Mouse (Mus musculus) cerebellum, adult 8-10 months (tissue): ENCODE measurements around the gene Rom1.
"Not testable (repeated sequence)": the region's sequence is repeated elsewhere in the genome, so short reads cannot be mapped to it uniquely, and the experiment has no call there.

ENCODE experiments used
- DNase-seq: peaks from one replicate; pipeline ENCODE4 v3.0.0; 2022

The Rom1 gene

GRCm38 (mm10) chr19:8896231-8896630, 32.9 kb downstream of the Rom1 start:
- DNase-seq = not testable (repeated sequence)

- DNase-seq = no peak
These were observed 33.7 kb downstream of the Rom1 start for GRCm38 (mm10) chr19:8895397-8895960.

- peak; percentile 84 for DNase-seq
These were observed 36.1 kb downstream of the Rom1 start, which contains the start of gene Ints5 for GRCm38 (mm10) chr19:8892829-8893766. Ints5 (plus strand) TSS chr19:8893005.

- peak; percentile 92 for DNase-seq
These were observed 40.4 kb downstream of the Rom1 start, which contains the start of the genes 1810009A15Rik and Gm49416 for GRCm38 (mm10) chr19:8888511-8889385. 1810009A15Rik (plus strand) TSS chr19:8888853. Gm49416 (plus strand) TSS chr19:8888926.

- no peak for DNase-seq
These were observed 41.3 kb downstream of the Rom1 start for GRCm38 (mm10) chr19:8887585-8888463.

- no peak for DNase-seq
These were observed 42.1 kb downstream of the Rom1 start for GRCm38 (mm10) chr19:8886916-8887584.

- DNase-seq = no peak
These were observed 45.5 kb downstream of the Rom1 start, which contains the start of the genes Lbhd1 and Gm49403 for GRCm38 (mm10) chr19:8883616-8884015. Lbhd1 (plus strand) TSS chr19:8883732. Gm49403 (plus strand) TSS chr19:8883930.

- DNase-seq = no peak
These were observed 48.1 kb downstream of the Rom1 start for GRCm38 (mm10) chr19:8881034-8881392.

- DNase-seq = peak; percentile 86
These were observed 48.7 kb downstream of the Rom1 start, which contains the start of gene Uqcc3 for GRCm38 (mm10) chr19:8880311-8881033. Uqcc3 (minus strand) TSS chr19:8880923.
